Mouse (Mus musculus) adrenal gland, adult 10 weeks (tissue): ENCODE results near the gene Olfr1308. TPM values are rescaled to one million over a fixed set of nuclear protein-coding genes. Genes with fewer than 3 reads are reported as not detected.

Source experiments
- polyA plus RNA-seq: library from polyadenylated mRNA; stranded (reverse); fragments of 350-450 nt; fragmentation: Illumina TruSeq; extraction: RNeasy Lipid Tissue Mini Kit (QIAGEN cat#74804); gene quantifications from one replicate; pipeline ENCODE4 v1.2.3, GENCODE M21; 2014; ENCODE audit warnings: low read depth, low replicate concordance

Olfr1308 gene
- polyA plus RNA-seq, result not detected

GRCm38 (mm10) chr2:111964844-111965243, at the start of gene Olfr1308:
Gene Olfr1308, minus strand, starts transcription at chr2:111964944.

DNA sequence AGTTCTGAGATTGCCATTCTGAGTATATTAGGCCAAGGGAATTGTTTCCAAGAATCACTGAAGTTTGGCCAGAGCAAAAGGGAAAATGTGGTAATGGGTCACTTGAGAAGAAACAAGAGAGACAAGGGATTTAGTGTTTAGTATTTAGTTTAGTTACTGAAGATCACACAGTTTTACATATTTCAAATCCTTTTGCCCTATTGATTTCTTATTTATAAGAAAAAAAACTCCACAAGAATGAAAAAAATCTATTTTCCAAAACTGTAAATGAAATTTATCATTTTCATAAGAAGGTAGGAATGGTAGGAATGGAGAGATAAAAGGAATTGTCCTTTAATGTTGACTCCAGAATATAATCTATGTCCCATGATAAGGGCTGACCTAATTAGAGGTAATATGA, 47.9 kb upstream of the Olfr1308 start, which contains the start of gene Olfr1310:
Gene Olfr1310, minus strand, starts transcription at position 101 of the 400 bp plus-strand sequence.

GRCm38 (mm10) chr2:111990181-111990580, 25.4 kb upstream of the Olfr1308 start, which contains the start of gene Olfr1309:
Gene Olfr1309, minus strand, starts transcription at chr2:111990281.

DNA sequence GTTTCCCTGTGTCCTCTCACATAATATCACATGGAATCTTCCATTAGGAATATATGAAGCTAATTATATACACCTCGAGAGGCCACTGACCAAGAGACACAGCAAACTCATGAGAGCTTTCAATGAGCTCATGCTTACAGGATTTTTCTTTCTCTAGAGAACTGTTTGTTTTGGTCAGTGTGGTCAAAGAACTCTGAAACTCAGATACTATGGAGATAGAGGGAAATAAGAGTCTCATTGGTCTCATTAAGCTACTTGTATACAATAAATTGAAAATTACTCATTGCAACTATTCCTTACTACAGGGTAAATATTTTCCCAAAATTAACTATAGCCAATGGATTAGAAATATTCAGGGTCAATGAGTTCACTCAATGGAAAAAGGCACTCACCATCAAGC, 15.4 kb downstream of the Olfr1308 start, which contains the start of gene Olfr1307:
Gene Olfr1307, minus strand, starts transcription at position 101 of the 400 bp plus-strand sequence.

GRCm38 (mm10) chr2:111916171-111916570, 48.6 kb downstream of the Olfr1308 start, which contains the start of gene Olfr1306:
Gene Olfr1306, minus strand, starts transcription at chr2:111916271.

Other genes with a start within 250 kb of the Olfr1308 start
- not detected for gene Olfr1301, start 213.9 kb downstream of the Olfr1308 start, polyA plus RNA-seq
- not detected for gene Olfr1302, start 187.5 kb downstream of the Olfr1308 start, polyA plus RNA-seq
- not detected for gene Olfr1303, start 144.6 kb downstream of the Olfr1308 start, polyA plus RNA-seq
- gene Olfr1305, start 87.8 kb downstream of the Olfr1308 start, polyA plus RNA-seq, result not detected
- gene Olfr1306, start 48.7 kb downstream of the Olfr1308 start, polyA plus RNA-seq, result not detected
- gene Olfr1307, start 15.5 kb downstream of the Olfr1308 start, polyA plus RNA-seq, result not detected
- not detected for gene Olfr1309, start 25.3 kb upstream of the Olfr1308 start, polyA plus RNA-seq
- gene Olfr1310, start 47.8 kb upstream of the Olfr1308 start, polyA plus RNA-seq, result not detected
- not detected for gene Olfr1311, start 59.5 kb upstream of the Olfr1308 start, polyA plus RNA-seq
- gene Olfr1312, start 85.3 kb upstream of the Olfr1308 start, polyA plus RNA-seq, result not detected
- not detected for gene Olfr1313, start 112.9 kb upstream of the Olfr1308 start, polyA plus RNA-seq
- not detected for gene Olfr1314, start 131.8 kb upstream of the Olfr1308 start, polyA plus RNA-seq
- not detected for gene Olfr1315-ps1, start 150.5 kb upstream of the Olfr1308 start, polyA plus RNA-seq
- gene Olfr1316, start 170.0 kb upstream of the Olfr1308 start, polyA plus RNA-seq, result not detected
- gene Olfr1317, start 175.4 kb upstream of the Olfr1308 start, polyA plus RNA-seq, result not detected
- not detected for gene Olfr1318, start 189.3 kb upstream of the Olfr1308 start, polyA plus RNA-seq